Mouse (Mus musculus) kidney, adult 18-20 months (tissue): ENCODE results near the gene Pde10a.

ENCODE experiments used
- DNase-seq: peaks from one replicate; pipeline ENCODE4 v3.0.0; 2021

The Pde10a gene

GRCm38 (mm10) chr17:8774301-8774700 lies 249.1 kb downstream of the Pde10a start:
- no peak for DNase-seq

- no peak for DNase-seq
Observed at GRCm38 (mm10) chr17:8775571-8776161, 250.5 kb downstream of the Pde10a start.

GRCm38 (mm10) chr17:8777710-8778109 lies 252.5 kb downstream of the Pde10a start:
- DNase-seq = no peak

- DNase-seq = no peak
Observed at GRCm38 (mm10) chr17:8778839-8779238, 253.7 kb downstream of the Pde10a start.

DNA sequence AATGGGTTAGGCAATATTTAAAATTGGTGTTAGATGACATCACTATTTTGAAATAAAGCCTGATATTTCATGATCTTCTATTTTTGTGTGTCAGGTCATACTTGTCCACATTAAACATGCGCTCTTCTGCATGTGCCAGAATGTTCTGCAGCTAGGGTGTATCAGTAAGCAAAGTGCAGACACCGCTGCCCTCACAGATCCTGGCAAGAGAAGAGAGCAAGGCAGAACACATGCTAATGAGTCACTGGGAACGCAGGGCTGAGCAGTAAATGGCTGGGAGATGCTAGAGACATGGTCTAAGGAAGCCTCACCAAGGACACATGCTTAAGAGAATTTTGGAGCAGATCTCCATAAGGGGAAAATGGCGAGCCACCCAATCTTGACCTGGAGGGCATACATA lies 255.3 kb downstream of the Pde10a start:
- DNase-seq = no peak

- DNase-seq = no peak
Observed at GRCm38 (mm10) chr17:8781040-8781439, 255.9 kb downstream of the Pde10a start.

- no peak for DNase-seq
Observed at GRCm38 (mm10) chr17:8781576-8781975, 256.4 kb downstream of the Pde10a start.

DNA sequence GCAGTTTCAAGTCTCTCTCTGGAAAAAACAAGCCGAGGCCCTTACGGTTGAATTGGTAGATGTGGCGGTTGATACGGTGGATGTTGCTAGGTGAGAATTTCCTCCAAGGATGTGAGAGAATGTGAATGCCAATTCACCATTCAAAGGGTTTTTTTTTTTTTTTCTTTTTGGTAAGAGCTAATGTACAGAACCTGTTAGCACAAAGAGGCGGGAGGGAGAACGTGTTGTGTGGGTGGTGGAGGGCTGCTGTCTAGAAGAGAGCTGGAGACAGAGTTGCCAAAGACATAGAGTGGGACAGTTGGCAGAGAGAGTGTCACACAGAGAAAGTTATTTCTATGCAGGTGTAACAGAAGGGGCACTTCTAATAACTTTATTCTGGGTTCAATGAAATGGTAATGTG lies 260.7 kb downstream of the Pde10a start:
- DNase-seq = no peak

GRCm38 (mm10) chr17:8786484-8786883 lies 261.3 kb downstream of the Pde10a start:
- no peak for DNase-seq

- DNase-seq = no peak
Observed at GRCm38 (mm10) chr17:8787762-8788161, 262.6 kb downstream of the Pde10a start.

DNA sequence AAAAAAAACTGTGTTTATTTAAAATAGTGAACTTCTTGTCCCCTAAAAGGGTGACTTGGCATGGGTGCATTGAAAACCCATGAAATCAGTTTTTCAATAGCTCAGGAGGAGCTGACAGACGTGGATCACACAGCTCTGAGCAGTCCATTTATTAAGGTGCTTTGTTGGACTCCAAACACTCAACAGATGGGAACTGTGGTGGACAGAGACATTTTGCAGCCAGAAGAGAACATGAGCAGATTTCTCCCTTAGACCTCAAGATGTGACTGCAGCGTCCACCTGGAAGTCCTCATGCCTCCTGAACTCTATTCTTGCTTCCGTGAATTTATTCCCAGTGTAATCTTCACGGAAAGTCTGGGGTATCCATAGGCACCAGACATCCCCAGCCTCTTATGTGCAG lies 266.4 kb downstream of the Pde10a start:
- no peak for DNase-seq

GRCm38 (mm10) chr17:8792611-8793010 lies 267.4 kb downstream of the Pde10a start:
- no peak for DNase-seq

DNA sequence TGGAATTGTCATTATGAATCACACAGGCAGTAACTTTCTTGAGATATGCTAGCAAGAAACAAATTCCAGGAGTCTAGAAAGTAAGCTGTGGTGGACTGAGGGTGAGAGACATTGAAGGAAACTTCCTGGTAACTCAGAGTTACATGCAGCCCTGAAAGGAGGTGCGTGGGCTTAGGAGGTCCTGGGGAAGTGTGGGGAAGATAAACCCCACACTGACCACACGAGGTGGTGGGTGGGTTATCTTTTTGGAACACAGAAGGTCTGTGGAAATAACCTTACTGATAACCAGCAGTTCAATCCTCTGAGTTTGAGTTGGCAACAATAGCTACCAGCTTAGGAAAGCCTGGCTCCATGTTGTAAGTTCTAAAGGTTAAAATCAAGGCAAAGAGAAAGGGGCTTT lies 272.5 kb downstream of the Pde10a start:
- DNase-seq = no peak

GRCm38 (mm10) chr17:8798531-8799295 lies 273.5 kb downstream of the Pde10a start:
- DNase-seq = peak; percentile 16

- peak; percentile 24 for DNase-seq
Observed at GRCm38 (mm10) chr17:8799296-8799731, 274.1 kb downstream of the Pde10a start.

- DNase-seq = peak; percentile 19
Observed at GRCm38 (mm10) chr17:8799914-8800420, 274.8 kb downstream of the Pde10a start.

GRCm38 (mm10) chr17:8800478-8801082 lies 275.4 kb downstream of the Pde10a start:
- peak; percentile 82 for DNase-seq

DNA sequence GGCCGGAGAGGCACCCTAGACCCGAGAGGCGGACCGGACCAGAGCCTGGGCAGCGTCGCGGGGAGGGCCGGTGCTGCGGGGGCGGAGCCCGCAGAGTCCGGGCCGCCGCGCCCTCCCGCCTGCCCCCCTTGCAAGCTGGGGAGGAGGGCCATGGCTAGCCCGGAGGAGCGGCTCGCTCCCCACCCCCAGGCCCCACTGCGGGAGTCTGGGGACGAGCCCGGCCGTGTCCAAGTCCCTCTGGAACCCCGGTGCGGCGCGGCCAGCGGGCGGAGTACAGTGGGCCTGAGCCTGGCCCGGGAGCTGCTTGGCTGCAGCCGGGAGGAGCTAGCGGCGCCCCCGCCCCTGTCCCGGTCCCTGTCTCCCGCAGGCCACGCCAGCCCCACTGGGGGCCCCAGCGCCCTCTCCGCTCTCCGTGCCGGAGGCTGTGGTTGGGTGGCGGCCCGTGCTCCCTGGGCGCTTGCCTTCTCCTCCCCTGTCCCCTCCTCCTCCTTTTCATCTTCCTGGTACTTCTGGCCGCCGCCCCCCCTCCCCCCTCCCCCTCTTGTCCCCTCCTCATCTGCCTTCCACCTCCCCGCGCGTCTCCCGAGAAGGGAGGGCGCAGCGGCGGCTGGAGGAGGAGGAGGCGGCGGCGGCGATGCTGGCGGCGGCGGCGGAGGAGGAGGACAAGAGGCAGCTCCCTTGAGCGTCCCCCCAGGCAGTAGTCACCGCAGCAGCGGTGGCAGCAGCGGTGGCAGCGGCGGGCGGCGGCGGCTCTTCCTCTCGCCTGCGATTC lies 276.1 kb downstream of the Pde10a start:
- peak; percentile 75 for DNase-seq

DNA sequence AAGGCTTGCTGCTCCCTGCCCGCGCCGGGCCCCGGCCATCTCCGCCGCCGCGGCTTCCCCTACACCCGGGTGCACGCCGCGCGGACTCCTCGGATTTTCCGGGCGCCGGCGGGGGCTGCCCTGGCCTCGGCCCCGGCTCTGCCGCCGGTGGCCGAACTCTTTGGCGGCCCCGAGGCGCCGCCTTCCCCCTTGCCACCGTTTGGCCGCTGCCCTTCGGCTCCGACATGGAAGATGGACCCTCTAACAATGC lies 276.6 kb downstream of the Pde10a start:
- no peak for DNase-seq

GRCm38 (mm10) chr17:8802161-8802888 lies 277.2 kb downstream of the Pde10a start:
- DNase-seq = peak; percentile 34

GRCm38 (mm10) chr17:8802889-8803799 lies 278.0 kb downstream of the Pde10a start:
- DNase-seq = no peak

- DNase-seq = peak; percentile 35
Observed at GRCm38 (mm10) chr17:8807345-8807744, 282.2 kb downstream of the Pde10a start.
